Mouse (Mus musculus) limb, embryonic 12.5 days (tissue): ENCODE data around the gene Mtf2. TPM values are rescaled to one million over a fixed set of nuclear protein-coding genes. Genes with fewer than 3 reads are reported as not detected.
"Not testable (repeated sequence)": the region's sequence is repeated elsewhere in the genome, so short reads cannot be mapped to it uniquely, and the experiment has no call there.

Experiments
- ATAC-seq: fragments of 200-750 bp; cut with Nextera tagmentation; 2 replicates; pipeline ENCODE4 v1.8.0; 2017; ENCODE audit warnings: low read depth, moderate TSS enrichment; ENCODE audit not compliant: insufficient number of reproducible peaks, insufficient read depth, low FRiP score, low TSS enrichment
- H3K27ac ChIP-seq: fragments of 300-500 bp; sonication (generic); 2 replicates; pipeline ENCODE4 v1.5.1; 2016; ENCODE audit warnings: mild to moderate bottlenecking, moderate library complexity
- H3K27me3 ChIP-seq: fragments of 300-500 bp; sonication (generic); 2 replicates; pipeline ENCODE4 v1.6.1; 2016; ENCODE audit warnings: mild to moderate bottlenecking, moderate library complexity
- H3K36me3 ChIP-seq: fragments of 300-500 bp; sonication (generic); 2 replicates; pipeline ENCODE4 v1.6.1; 2016; ENCODE audit warnings: mild to moderate bottlenecking, moderate library complexity
- H3K4me1 ChIP-seq: fragments of 300-500 bp; sonication (generic); replicated peaks from 2 replicates; pipeline ENCODE4 v1.6.1; 2016
- H3K4me2 ChIP-seq: fragments of 300-500 bp; sonication (generic); 2 replicates; pipeline ENCODE4 v1.6.1; 2016; ENCODE audit warnings: mild to moderate bottlenecking, moderate library complexity
- H3K4me3 ChIP-seq: fragments of 300-500 bp; sonication (generic); replicated peaks from 2 replicates; pipeline ENCODE4 v1.5.1; 2016; ENCODE audit warnings: mild to moderate bottlenecking
- H3K9ac ChIP-seq: fragments of 300-500 bp; sonication (generic); replicated peaks from 2 replicates; pipeline ENCODE4 v1.6.1; 2016; ENCODE audit warnings: mild to moderate bottlenecking, moderate library complexity
- H3K9me3 ChIP-seq: fragments of 300-500 bp; sonication (generic); 2 replicates; pipeline ENCODE4 v1.6.1; 2016; ENCODE audit warnings: mild to moderate bottlenecking, moderate library complexity
- WGBS: fragments of 180-500 bp; shearing (Covaris S2); methylation state at CpG from one replicate; pipeline ENCODE4 v1.1.7; 2016; 5-methylcytosine and 5-hydroxymethylcytosine counted together
- polyA plus RNA-seq: library from polyadenylated mRNA; unstranded; fragments of >200 nt; fragmentation: Nextera tagmentation; extraction: Ambion mirVana; gene quantifications from 2 replicates; pipeline ENCODE4 v1.2.1, GENCODE M21; 2016

Gene Mtf2
- polyA plus RNA-seq, 1 experiment from 2014 or later, result 167 TPM

- Histone ChIP-seq H3K9me3 (no peaks in the 10 kb centered on the region), H3K4me2 (no peak overlapping the region), H3K4me1 (peaks cover 7% of the 10 kb centered on the region; the same call in 1 of the 2 replicates), H3K27me3 (no peaks in the 10 kb centered on the region), H3K36me3 (no peaks in the 10 kb centered on the region), H3K27ac (no peak overlapping the region), H3K9ac (no peak overlapping the region), H3K4me3 (no peak overlapping the region)
- no peak for ATAC-seq
- 16% methylated on average over 1 of the region's 1 CpGs for WGBS
These were observed 21.6 kb upstream of the Mtf2 start for GRCm38 (mm10) chr5:108043908-108044307.

- WGBS, result 8% methylated on average over 3 of the region's 3 CpGs
- Histone ChIP-seq H3K4me3 (no peak overlapping the region), H3K4me1 (peaks cover 6% of the 10 kb centered on the region), H3K36me3 (no peaks in the 10 kb centered on the region), H3K9me3 (no peaks in the 10 kb centered on the region), H3K27ac (no peak overlapping the region), H3K4me2 (no peak overlapping the region), H3K27me3 (no peaks in the 10 kb centered on the region), H3K9ac (no peak overlapping the region)
- no peak for ATAC-seq
These were observed 15.7 kb upstream of the Mtf2 start for GRCm38 (mm10) chr5:108049711-108050268.

- no peak overlapping the region for H3K4me2 ChIP-seq
- H3K4me1 ChIP-seq, result peaks cover 6% of the 10 kb centered on the region
- H3K27ac ChIP-seq, result no peak overlapping the region
- no peak for ATAC-seq
- no peak overlapping the region for H3K9ac ChIP-seq
- H3K36me3 ChIP-seq, result no peaks in the 10 kb centered on the region
- H3K9me3 ChIP-seq, result no peaks in the 10 kb centered on the region
- H3K27me3 ChIP-seq, result no peaks in the 10 kb centered on the region
- no peak overlapping the region for H3K4me3 ChIP-seq
- 86% methylated on average over 2 of the region's 2 CpGs for WGBS
These were observed 14.4 kb upstream of the Mtf2 start for GRCm38 (mm10) chr5:108051026-108051425.

GRCm38 (mm10) chr5:108051727-108052126 is 13.7 kb upstream of the Mtf2 start:
- not testable (repeated sequence) for ATAC-seq, H3K27ac ChIP-seq, H3K9me3 ChIP-seq, H3K4me3 ChIP-seq, H3K4me1 ChIP-seq, H3K4me2 ChIP-seq, H3K27me3 ChIP-seq, H3K9ac ChIP-seq, H3K36me3 ChIP-seq
- WGBS, result 89% methylated on average over 9 of the region's 9 CpGs

- H3K27ac ChIP-seq, result no peak overlapping the region
- no peak for ATAC-seq
- no peaks in the 10 kb centered on the region for H3K36me3 ChIP-seq
- peaks cover 6% of the 10 kb centered on the region for H3K4me1 ChIP-seq
- H3K4me2 ChIP-seq, result no peak overlapping the region
- H3K4me3 ChIP-seq, result no peak overlapping the region
- no peaks in the 10 kb centered on the region for H3K27me3 ChIP-seq
- H3K9ac ChIP-seq, result no peak overlapping the region
- H3K9me3 ChIP-seq, result no peaks in the 10 kb centered on the region
- WGBS, result 67% methylated on average over 1 of the region's 1 CpGs
These were observed 13.3 kb upstream of the Mtf2 start for GRCm38 (mm10) chr5:108052200-108052599.

GRCm38 (mm10) chr5:108053566-108053965 is 11.9 kb upstream of the Mtf2 start:
- Histone ChIP-seq H3K9ac (no peak overlapping the region), H3K27ac (no peak overlapping the region), H3K4me1 (peaks cover 6% of the 10 kb centered on the region), H3K4me3 (no peak overlapping the region), H3K36me3 (no peaks in the 10 kb centered on the region), H3K27me3 (no peaks in the 10 kb centered on the region), H3K9me3 (no peaks in the 10 kb centered on the region), H3K4me2 (no peak overlapping the region)
- no peak for ATAC-seq
- WGBS, result 92% methylated on average over 6 of the region's 6 CpGs

GRCm38 (mm10) chr5:108060413-108060812 is 5.1 kb upstream of the Mtf2 start:
- no peak overlapping the region for H3K27ac ChIP-seq
- WGBS, result 94% methylated on average over 9 of the region's 9 CpGs
- no peak for ATAC-seq
- no peak overlapping the region for H3K9ac ChIP-seq
- H3K4me3 ChIP-seq, result no peak overlapping the region
- H3K9me3 ChIP-seq, result no peaks in the 10 kb centered on the region
- H3K4me2 ChIP-seq, result no peak overlapping the region
- H3K36me3 ChIP-seq, result no peaks in the 10 kb centered on the region
- H3K27me3 ChIP-seq, result no peaks in the 10 kb centered on the region
- 0 out of 2 replicates have a peak, but pooled peaks cover 3% of the 10 kb centered on the region for H3K4me1 ChIP-seq

GRCm38 (mm10) chr5:108072301-108072700 is 6.8 kb downstream of the Mtf2 start:
- H3K4me2 ChIP-seq, result no peak overlapping the region
- no peak overlapping the region for H3K9ac ChIP-seq
- H3K27ac ChIP-seq, result no peak overlapping the region
- no peak overlapping the region for H3K4me3 ChIP-seq
- WGBS, result 100% methylated on average over 1 of the region's 1 CpGs
- H3K4me1 ChIP-seq, result peaks cover 4% of the 10 kb centered on the region; the same call in 1 of the 2 replicates
- H3K27me3 ChIP-seq, result no peaks in the 10 kb centered on the region
- no peak for ATAC-seq
- peaks cover 7% of the 10 kb centered on the region for H3K9me3 ChIP-seq
- peaks cover 90% of the 10 kb centered on the region for H3K36me3 ChIP-seq

- no peak for ATAC-seq
- no peak overlapping the region for H3K4me3 ChIP-seq
- peaks cover 7% of the 10 kb centered on the region for H3K9me3 ChIP-seq
- no peaks in the 10 kb centered on the region for H3K27me3 ChIP-seq
- peaks cover 73% of the 10 kb centered on the region for H3K36me3 ChIP-seq
- no peak overlapping the region for H3K27ac ChIP-seq
- no peak overlapping the region for H3K4me2 ChIP-seq
- no peaks in the 10 kb centered on the region for H3K4me1 ChIP-seq
- no peak overlapping the region for H3K9ac ChIP-seq
These were observed 10.8 kb downstream of the Mtf2 start for GRCm38 (mm10) chr5:108076241-108076640.

- H3K4me2 ChIP-seq, result no peak overlapping the region
- H3K4me3 ChIP-seq, result no peak overlapping the region
- no peak overlapping the region for H3K27ac ChIP-seq
- H3K9me3 ChIP-seq, result peaks cover 7% of the 10 kb centered on the region
- no peaks in the 10 kb centered on the region for H3K27me3 ChIP-seq
- H3K4me1 ChIP-seq, result no peaks in the 10 kb centered on the region
- peaks cover 72% of the 10 kb centered on the region for H3K36me3 ChIP-seq
- ATAC-seq, result no peak
- WGBS, result 78% methylated on average over 6 of the region's 6 CpGs
- no peak overlapping the region for H3K9ac ChIP-seq
These were observed 11.5 kb downstream of the Mtf2 start for GRCm38 (mm10) chr5:108076833-108077540.

GRCm38 (mm10) chr5:108079603-108080002 is 14.1 kb downstream of the Mtf2 start:
- Histone ChIP-seq H3K4me2 (no peak overlapping the region), H3K9ac (no peak overlapping the region), H3K4me1 (no peaks in the 10 kb centered on the region), H3K4me3 (no peak overlapping the region), H3K27me3 (no peaks in the 10 kb centered on the region), H3K27ac (no peak overlapping the region), H3K36me3 (peaks cover 72% of the 10 kb centered on the region), H3K9me3 (peaks cover 7% of the 10 kb centered on the region)
- ATAC-seq, result no peak

GRCm38 (mm10) chr5:108082380-108082779 is 16.9 kb downstream of the Mtf2 start:
- no peak for ATAC-seq
- H3K36me3 ChIP-seq, result peaks cover 72% of the 10 kb centered on the region
- WGBS, result 55% methylated on average over 2 of the region's 2 CpGs
- no peaks in the 10 kb centered on the region for H3K9me3 ChIP-seq
- H3K9ac ChIP-seq, result no peak overlapping the region
- H3K27ac ChIP-seq, result no peak overlapping the region
- H3K4me3 ChIP-seq, result no peak overlapping the region
- no peak overlapping the region for H3K4me2 ChIP-seq
- no peaks in the 10 kb centered on the region for H3K27me3 ChIP-seq
- H3K4me1 ChIP-seq, result no peaks in the 10 kb centered on the region
